Mouse (Mus musculus) cortical plate, adult 2 months (tissue): Measurements from ENCODE around the gene Dlgap3. TPM values are rescaled to one million over a fixed set of nuclear protein-coding genes. Genes with fewer than 3 reads are reported as not detected.
A peak's percentile ranks its signal among the peaks of the same experiment; 100 is the strongest.

ENCODE experiments used
- H3K27ac ChIP-seq: fragments of 200-500 bp; 2 replicates; pipeline ENCODE4 v1.5.1; 2012; ENCODE audit warnings: low read length, control low read depth, inconsistent platforms; ENCODE audit not compliant: insufficient read depth
- H3K4me1 ChIP-seq: fragments of 200-500 bp; 2 replicates; pipeline ENCODE4 v1.6.1; 2011; ENCODE audit warnings: low read length; ENCODE audit not compliant: control insufficient read depth, insufficient read depth
- H3K4me3 ChIP-seq: fragments of 200-500 bp; 2 replicates; pipeline ENCODE4 v1.5.1; 2011; ENCODE audit warnings: mild to moderate bottlenecking, low read length, control low read depth; ENCODE audit not compliant: insufficient read depth
- CTCF ChIP-seq: fragments of 200-500 bp; IDR thresholded peaks from 2 replicates; pipeline ENCODE4 v1.5.1; 2011; ENCODE audit warnings: mild to moderate bottlenecking, control low read depth, low read length; ENCODE audit not compliant: insufficient read depth; ENCODE audit errors: extremely low read depth
- POLR2A ChIP-seq: fragments of 200-500 bp; IDR thresholded peaks from 2 replicates; pipeline ENCODE4 v1.6.1; 2011; ENCODE audit warnings: mild to moderate bottlenecking, low read length, control low read depth; ENCODE audit not compliant: insufficient read depth; ENCODE audit errors: extremely low read depth
- polyA plus RNA-seq: library from polyadenylated mRNA; depleted of rRNA; stranded (reverse); fragments of >200 nt; gene quantifications from 2 replicates; pipeline ENCODE4 v1.2.3, GENCODE M21; 2012

The Dlgap3 gene
- polyA plus RNA-seq, 1 experiment = 222 TPM

DNA sequence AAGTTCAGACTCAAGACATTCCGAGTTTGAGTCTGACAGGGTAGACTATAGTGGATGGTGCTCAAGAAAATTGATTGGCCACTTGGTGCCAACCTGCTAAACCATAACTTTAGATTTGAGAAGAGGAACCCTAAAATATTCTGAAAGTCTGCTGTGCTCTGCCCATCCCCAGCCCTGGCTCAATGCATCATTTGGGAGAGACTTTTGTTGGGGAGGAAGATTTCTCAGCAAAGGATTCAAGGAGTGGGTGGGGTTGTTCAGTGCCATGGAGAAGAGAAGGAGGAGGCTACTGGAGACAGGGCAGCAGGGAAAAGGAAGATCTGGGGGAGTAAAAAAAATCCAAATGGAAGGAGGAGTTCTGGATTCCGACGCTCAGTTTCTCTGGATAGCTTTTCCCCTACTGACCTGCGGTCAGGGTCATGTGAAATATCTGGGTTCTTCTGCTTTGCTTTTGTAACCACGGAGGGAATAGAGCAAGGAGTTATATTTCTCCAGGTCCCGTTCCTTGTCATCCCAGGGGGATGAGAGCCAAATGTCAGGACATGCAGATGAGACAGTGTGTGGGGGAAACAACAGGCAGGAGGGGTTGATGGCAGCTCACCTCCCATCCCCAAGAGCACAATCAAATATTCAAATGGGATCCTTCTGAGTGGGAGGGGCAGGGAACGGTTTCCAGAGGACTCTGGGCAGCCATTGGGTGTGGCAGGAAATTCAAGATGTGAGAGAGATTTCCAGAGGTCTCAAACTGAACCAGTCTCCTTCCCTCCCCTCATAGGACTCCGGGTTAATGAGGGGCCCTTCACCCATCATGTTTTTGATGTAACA, 5.3 kb downstream of the Dlgap3 start:
- peak overlapping the region; percentile 55 for H3K4me3 ChIP-seq
- TF ChIP-seq POLR2A = no peak
- no peak for TF ChIP-seq CTCF

GRCm38 (mm10) chr4:127174900-127175278, 5.9 kb downstream of the Dlgap3 start:
- Histone ChIP-seq H3K27ac (peak overlapping the region; percentile 95), H3K4me1 (peaks cover 11% of the 10 kb centered on the region), H3K4me3 (peak overlapping the region; percentile 55)
- TF ChIP-seq POLR2A = no peak
- TF ChIP-seq CTCF = no peak

More for the DNA sequence above, 5.3 kb downstream of the Dlgap3 start:
- H3K27ac ChIP-seq = peak overlapping the region; percentile 95
- H3K4me1 ChIP-seq = peaks cover 8% of the 10 kb centered on the region

DNA sequence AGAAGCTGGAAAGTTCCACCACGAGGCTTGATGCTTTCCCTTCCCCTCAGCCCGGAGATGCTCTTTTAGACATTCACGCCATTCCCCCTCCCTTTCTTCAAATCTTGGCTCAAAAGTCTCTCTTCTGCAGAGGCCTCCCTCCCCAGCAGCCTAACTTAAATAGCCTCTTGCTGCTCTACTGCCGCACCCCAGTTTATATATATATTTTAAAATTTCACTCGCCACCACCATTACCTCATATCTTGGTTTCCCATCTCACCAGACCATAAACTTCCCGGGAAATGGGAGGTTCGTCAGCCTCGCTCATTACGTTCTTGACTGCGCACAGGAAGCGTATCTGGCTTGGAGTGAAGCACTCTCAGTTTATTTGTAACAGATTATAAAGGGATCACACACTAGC, 9.0 kb downstream of the Dlgap3 start:
- Histone ChIP-seq H3K4me3 (peak overlapping the region; percentile 7; the same call in 1 of the 2 replicates), H3K4me1 (peaks cover 11% of the 10 kb centered on the region), H3K27ac (peak overlapping the region; percentile 76)
- TF ChIP-seq POLR2A = no peak
- no peak for TF ChIP-seq CTCF

GRCm38 (mm10) chr4:127178671-127179070, 9.7 kb downstream of the Dlgap3 start:
- TF ChIP-seq CTCF (no peak), POLR2A (0 out of 2 replicates have a peak, but pooled peaks have one; percentile 10)
- peak overlapping the region; percentile 7; the same call in 1 of the 2 replicates for H3K4me3 ChIP-seq
- peaks cover 16% of the 10 kb centered on the region for H3K4me1 ChIP-seq
- peak overlapping the region; percentile 76 for H3K27ac ChIP-seq

GRCm38 (mm10) chr4:127179469-127180449, 10.8 kb downstream of the Dlgap3 start:
- H3K27ac ChIP-seq = peak overlapping the region; percentile 76
- TF ChIP-seq CTCF = no peak
- peak; percentile 44; the same call in 1 of the 2 replicates for TF ChIP-seq POLR2A
- peaks cover 18% of the 10 kb centered on the region for H3K4me1 ChIP-seq
- H3K4me3 ChIP-seq = peak overlapping the region; percentile 7; the same call in 1 of the 2 replicates

GRCm38 (mm10) chr4:127180450-127180840, 11.4 kb downstream of the Dlgap3 start:
- no peak overlapping the region for H3K4me3 ChIP-seq
- peak overlapping the region; percentile 61; the same call in 1 of the 2 replicates for H3K27ac ChIP-seq
- TF ChIP-seq CTCF (no peak), POLR2A (no peak)
- H3K4me1 ChIP-seq = peaks cover 20% of the 10 kb centered on the region

- TF ChIP-seq POLR2A (no peak), CTCF (no peak)
- H3K4me1 ChIP-seq = peaks cover 20% of the 10 kb centered on the region
Measured at GRCm38 (mm10) chr4:127181010-127181409, 12.0 kb downstream of the Dlgap3 start.

DNA sequence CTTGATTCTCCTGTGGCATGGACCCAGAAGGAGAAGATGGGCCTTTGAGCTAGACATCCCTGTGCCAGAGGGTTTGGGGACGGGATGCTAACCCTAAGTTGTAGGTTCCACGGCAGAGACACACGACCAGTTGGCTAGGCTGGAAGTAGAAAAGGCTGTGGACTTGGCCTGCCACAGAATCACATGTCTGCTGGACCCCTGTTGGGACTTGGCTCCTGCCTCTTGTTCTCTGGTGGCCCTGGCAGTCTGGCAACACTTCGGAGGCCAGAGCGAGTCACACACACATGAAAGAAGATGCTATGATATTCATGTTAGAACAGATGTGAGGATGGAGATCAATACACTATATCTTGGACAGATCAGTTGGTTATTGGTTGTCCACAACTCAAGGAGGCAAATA, 14.9 kb downstream of the Dlgap3 start:
- H3K4me1 ChIP-seq = peaks cover 15% of the 10 kb centered on the region
- H3K27ac ChIP-seq = no peak overlapping the region
- TF ChIP-seq CTCF (no peak), POLR2A (no peak)

More at GRCm38 (mm10) chr4:127181010-127181409, 12.0 kb downstream of the Dlgap3 start:
- H3K4me3 ChIP-seq = no peak overlapping the region
- H3K27ac ChIP-seq = no peak overlapping the region

DNA sequence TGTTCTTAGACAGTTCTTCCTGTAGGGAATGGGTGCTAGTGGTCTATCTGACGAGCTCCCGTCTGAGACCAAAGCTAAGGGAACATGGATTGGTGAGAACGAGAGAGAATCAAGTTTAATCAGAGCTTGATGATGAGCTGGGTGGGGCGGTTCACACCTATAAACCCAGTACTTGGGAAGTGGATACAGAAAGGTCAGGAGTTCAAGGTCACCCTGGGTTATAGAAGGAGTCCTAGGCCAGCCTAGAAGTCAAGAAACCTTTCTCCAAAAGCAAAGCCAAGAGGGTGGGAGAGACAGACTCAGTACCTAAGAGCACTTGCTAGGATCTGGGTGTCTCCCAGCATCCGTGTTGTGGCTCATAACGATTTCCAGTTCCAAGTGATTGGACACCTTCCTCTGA, 21.9 kb downstream of the Dlgap3 start:
- TF ChIP-seq CTCF (no peak), POLR2A (no peak)
- Histone ChIP-seq H3K27ac (no peak overlapping the region), H3K4me1 (peaks cover 13% of the 10 kb centered on the region; the same call in 1 of the 2 replicates), H3K4me3 (no peak overlapping the region)

More for the DNA sequence above, 14.9 kb downstream of the Dlgap3 start:
- H3K4me3 ChIP-seq = no peak overlapping the region
